Mouse (Mus musculus): ENCODE results near the gene Supt4a.

Gene Supt4a

GRCm38 (mm10) chr11:87763988-87764876 is 26.9 kb downstream of the Supt4a start:
- DNase-seq (ENCODE audit: low read depth, low spot score): peak; percentile 69

DNA sequence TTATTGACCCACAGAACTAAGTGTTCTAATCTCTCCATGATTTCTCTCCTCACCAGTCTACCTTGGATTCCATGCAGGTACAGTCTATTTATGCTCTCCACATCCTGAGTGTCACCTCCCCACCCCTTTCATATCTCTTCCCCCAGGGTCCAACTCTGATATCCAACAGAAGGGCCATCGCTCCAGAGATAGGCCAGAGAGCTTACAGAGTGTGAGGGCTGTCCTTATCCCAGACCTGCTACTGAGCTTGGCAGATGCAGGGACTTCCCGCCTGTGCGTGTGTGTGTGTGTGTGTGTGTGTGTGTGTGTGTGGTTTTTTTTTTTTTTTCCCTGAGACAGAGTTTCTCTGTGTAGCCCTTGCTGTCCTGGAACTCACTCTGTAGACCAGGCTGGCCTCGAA is 31.4 kb downstream of the Supt4a start:
- no peak for DNase-seq (ENCODE audit: low read depth, low spot score)

GRCm38 (mm10) chr11:87770989-87771388 is 33.6 kb downstream of the Supt4a start:
- peak; percentile 35 for DNase-seq (ENCODE audit: low read depth, low spot score)

- DNase-seq (ENCODE audit: low read depth, low spot score): no peak
These were observed 35.0 kb downstream of the Supt4a start for GRCm38 (mm10) chr11:87772354-87772753.

DNA sequence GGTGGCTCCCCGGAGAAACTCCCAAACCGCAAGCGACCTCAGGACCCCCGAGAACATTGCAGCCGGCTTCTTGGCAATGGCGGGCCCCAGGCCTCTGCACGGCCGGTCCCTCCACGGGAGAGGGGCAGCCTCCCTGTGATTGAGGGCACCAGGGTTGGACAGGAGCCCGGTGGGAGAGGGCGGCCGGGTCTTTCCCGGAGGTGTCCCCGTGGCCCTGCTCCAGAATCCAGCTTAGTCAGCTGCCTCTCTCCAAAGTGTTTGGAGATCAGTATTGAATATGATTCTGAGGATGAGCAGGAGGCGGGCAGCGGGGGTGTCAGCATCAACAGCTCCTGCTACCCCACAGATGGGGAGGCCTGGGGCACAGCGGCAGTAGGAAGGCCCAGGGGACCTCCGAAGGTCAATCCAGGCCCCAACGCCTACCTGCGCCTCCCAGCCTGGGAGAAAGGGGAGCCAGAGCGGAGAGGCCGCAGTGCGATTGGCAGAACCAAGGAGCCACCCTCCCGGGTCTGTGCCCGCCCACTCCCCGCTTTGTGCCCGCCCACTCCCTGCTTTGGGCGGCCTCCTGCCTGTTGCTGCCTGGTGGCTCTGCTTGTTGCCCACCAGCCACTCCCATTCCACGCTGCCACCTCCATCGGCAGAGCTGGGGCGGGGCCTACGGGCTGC is 40.9 kb downstream of the Supt4a start:
- no peak for DNase-seq (ENCODE audit: low read depth, low spot score)

- DNase-seq (ENCODE audit: low read depth, low spot score): no peak
These were observed 41.6 kb downstream of the Supt4a start for GRCm38 (mm10) chr11:87778915-87779314.

- no peak for DNase-seq (ENCODE audit: low read depth, low spot score)
These were observed 42.0 kb downstream of the Supt4a start for GRCm38 (mm10) chr11:87779392-87779791.

DNA sequence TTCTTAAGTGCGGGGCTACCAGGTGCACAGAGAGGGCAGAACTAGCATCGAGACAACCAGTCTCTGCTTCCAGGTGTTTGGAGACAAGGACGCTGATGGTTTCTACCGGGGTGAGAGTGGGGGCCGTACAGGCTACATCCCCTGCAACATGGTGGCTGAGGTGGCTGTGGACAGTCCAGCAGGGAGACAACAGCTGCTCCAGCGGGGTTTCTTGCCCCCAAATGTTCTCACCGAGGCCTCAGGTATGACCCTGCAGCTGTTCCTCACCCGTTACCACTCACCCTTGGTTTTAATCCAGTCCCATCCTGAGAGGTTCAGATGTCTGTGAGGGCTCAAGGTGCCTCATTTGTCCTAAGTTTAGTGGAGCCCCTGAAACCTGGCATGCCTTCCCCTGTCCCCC is 42.8 kb downstream of the Supt4a start:
- DNase-seq (ENCODE audit: low read depth, low spot score): no peak

GRCm38 (mm10) chr11:87790088-87790487 is 52.7 kb downstream of the Supt4a start:
- DNase-seq (ENCODE audit: low read depth, low spot score): no peak

Data from retina, postnatal 7 days (tissue).